Mouse (Mus musculus) heart, embryonic 14.5 days (tissue): ENCODE data around the gene Eno2. TPM values are rescaled to one million over a fixed set of nuclear protein-coding genes. Genes with fewer than 3 reads are reported as not detected.

ENCODE experiments used
- ATAC-seq: fragments of 200-750 bp; cut with Nextera tagmentation; 2 replicates; pipeline ENCODE4 v1.8.0; 2017; ENCODE audit warnings: low read depth, moderate TSS enrichment; ENCODE audit not compliant: insufficient number of reproducible peaks, insufficient read depth, low FRiP score
- H3K27ac ChIP-seq, 2 experiments: fragments of 200-500 bp in 1 of 2; fragments of 300-500 bp in 1 of 2; sonication (generic) in 1 of 2; replicated peaks in 1 of 2; 2 replicates each; pipeline ENCODE4 v1.5.1; 2012 to 2014; ENCODE audit warnings: low read depth in 2 of 2, low read length in 2 of 2, control low read depth in 1 of 2, mild to moderate bottlenecking in 1 of 2, mixed read lengths in 1 of 2; ENCODE audit not compliant: control insufficient read depth in 1 of 2, insufficient read depth in 1 of 2
- H3K27me3 ChIP-seq: fragments of 300-500 bp; sonication (generic); 2 replicates; pipeline ENCODE4 v1.6.1; 2014; ENCODE audit warnings: mild to moderate bottlenecking, low read length, control low read depth; ENCODE audit not compliant: control insufficient read depth, insufficient read depth
- H3K36me3 ChIP-seq: fragments of 300-500 bp; sonication (generic); 2 replicates; pipeline ENCODE4 v1.6.1; 2014; ENCODE audit warnings: mild to moderate bottlenecking, control low read depth, low read length, mixed read lengths; ENCODE audit not compliant: control insufficient read depth, insufficient read depth
- H3K4me1 ChIP-seq, 2 experiments: fragments of 200-500 bp in 1 of 2; fragments of 300-500 bp in 1 of 2; sonication (generic) in 1 of 2; 2 replicates each; pipeline ENCODE4 v1.6.1; 2012 to 2014; ENCODE audit warnings: low read length in 2 of 2, control low read depth in 1 of 2, mixed read lengths in 1 of 2; ENCODE audit not compliant: control insufficient read depth in 2 of 2, insufficient read depth in 2 of 2
- H3K4me2 ChIP-seq: fragments of 300-500 bp; sonication (generic); 2 replicates; pipeline ENCODE4 v1.6.1; 2014; ENCODE audit warnings: mild to moderate bottlenecking, low read length
- H3K4me3 ChIP-seq, 2 experiments: fragments of 200-500 bp in 1 of 2; fragments of 300-500 bp in 1 of 2; sonication (generic) in 1 of 2; 2 replicates each; pipeline ENCODE4 v1.5.1; 2012 to 2014; ENCODE audit warnings: low read length in 2 of 2, mild to moderate bottlenecking in 2 of 2, control low read depth in 1 of 2, low read depth in 1 of 2, moderate library complexity in 1 of 2; ENCODE audit not compliant: control insufficient read depth in 1 of 2, insufficient read depth in 1 of 2
- H3K9ac ChIP-seq: fragments of 300-500 bp; sonication (generic); 2 replicates; pipeline ENCODE4 v1.6.1; 2014; ENCODE audit warnings: mild to moderate bottlenecking, low read length
- H3K9me3 ChIP-seq: fragments of 300-500 bp; sonication (generic); 2 replicates; pipeline ENCODE4 v1.6.1; 2016; ENCODE audit warnings: low read length, control low read depth; ENCODE audit not compliant: control insufficient read depth
- WGBS: fragments of 180-500 bp; shearing (Covaris S2); extraction: QIAGEN DNeasy Blood & Tissue Kit; methylation state at CpG from one replicate; pipeline ENCODE4 v1.1.7; 2014; 5-methylcytosine and 5-hydroxymethylcytosine counted together
- polyA plus RNA-seq: library from polyadenylated mRNA; unstranded; fragments of >200 nt; fragmentation: Nextera tagmentation; extraction: Ambion mirVana; gene quantifications from 2 replicates; pipeline ENCODE4 v1.2.1, GENCODE M21; 2014

Gene Eno2
- polyA plus RNA-seq, 1 experiment from 2014 or later = 4.2 TPM

DNA sequence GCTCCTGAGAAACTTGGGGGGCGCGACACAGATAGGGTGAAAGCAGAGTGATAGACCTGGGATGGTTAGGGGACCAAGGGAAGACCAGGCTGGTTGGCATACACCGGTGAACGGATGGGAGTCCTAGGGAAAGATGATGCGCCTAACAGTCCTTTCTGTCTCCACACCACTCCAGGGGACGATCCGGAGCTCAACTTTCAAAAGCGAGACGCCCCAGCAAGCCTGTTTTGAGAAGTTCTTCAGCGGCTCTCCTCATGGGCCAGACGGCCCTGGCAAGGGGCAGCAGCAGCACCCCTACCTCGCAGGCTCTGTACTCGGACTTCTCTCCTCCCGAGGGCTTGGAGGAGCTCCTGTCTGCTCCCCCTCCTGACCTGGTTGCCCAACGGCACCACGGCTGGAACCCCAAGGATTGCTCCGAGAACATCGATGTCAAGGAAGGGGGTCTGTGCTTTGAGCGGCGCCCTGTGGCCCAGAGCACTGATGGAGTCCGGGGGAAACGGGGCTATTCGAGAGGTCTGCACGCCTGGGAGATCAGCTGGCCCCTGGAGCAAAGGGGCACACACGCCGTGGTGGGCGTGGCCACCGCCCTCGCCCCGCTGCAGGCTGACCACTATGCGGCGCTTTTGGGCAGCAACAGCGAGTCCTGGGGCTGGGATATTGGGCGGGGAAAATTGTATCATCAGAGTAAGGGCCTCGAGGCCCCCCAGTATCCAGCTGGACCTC is 39.7 kb upstream of the Eno2 start:
- peak overlapping the region; percentile 92 to 96 for H3K27ac ChIP-seq
- peak overlapping the region; percentile 68 to 76 for H3K4me3 ChIP-seq
- peaks cover 22 to 54% of the 10 kb centered on the region in 2 experiments for H3K4me1 ChIP-seq
- peak overlapping the region; percentile 98 for H3K4me2 ChIP-seq
- peak overlapping the region; percentile 91 for H3K9ac ChIP-seq
- H3K27me3 ChIP-seq = no peaks in the 10 kb centered on the region
- ATAC-seq = peak; percentile 42
- under 1% methylated on average over 35 of the region's 35 CpGs for WGBS
- H3K36me3 ChIP-seq = peaks cover 29% of the 10 kb centered on the region
- H3K9me3 ChIP-seq = no peaks in the 10 kb centered on the region

DNA sequence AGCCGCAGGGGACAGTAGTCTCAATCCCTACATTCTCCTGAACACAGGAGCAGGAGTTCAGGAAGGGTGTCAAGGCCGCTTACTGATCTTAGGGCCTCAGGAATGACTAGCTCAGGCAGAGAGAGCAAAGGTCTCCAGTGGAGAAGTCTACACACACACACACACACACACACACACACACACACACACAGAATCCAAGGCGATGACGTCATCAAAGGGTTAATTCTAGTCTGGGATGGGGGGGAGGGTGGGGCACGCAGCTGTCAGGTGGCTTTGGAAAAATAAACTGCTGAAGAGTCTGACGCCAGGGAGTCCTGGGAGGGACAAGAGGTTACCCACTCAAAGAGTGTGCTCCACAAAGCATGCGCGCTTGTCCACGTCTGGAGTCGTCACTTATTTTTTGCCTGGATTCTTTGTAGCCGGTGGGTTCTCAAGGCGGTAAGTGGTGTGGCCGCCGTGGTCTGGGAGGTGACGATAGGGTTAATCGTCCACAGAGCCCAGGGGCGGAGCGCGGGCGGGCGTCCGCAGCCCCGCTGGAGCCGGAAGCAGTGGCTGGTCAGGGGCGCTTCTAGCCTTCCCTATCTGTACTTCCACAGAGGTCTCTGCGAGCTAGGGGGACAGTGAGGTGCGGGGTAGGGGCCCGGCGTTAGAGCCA is 39.0 kb upstream of the Eno2 start, which contains the start of gene Spsb2:
Spsb2 (plus strand) TSS at position 304 of the 655 bp plus-strand sequence.
- peak within 1 kb of the TSS; percentile 92 to 96 for H3K27ac ChIP-seq
- H3K9ac ChIP-seq = peak within 1 kb of the TSS; percentile 91
- peak within 1 kb of the TSS; percentile 98 for H3K4me2 ChIP-seq
- H3K4me1 ChIP-seq = peaks cover 21 to 53% of the 10 kb centered on the region in 2 experiments
- H3K27me3 ChIP-seq = no peaks in the 10 kb centered on the region
- no peaks in the 10 kb centered on the region for H3K9me3 ChIP-seq
- 3% methylated on average over 29 of the region's 29 CpGs for WGBS
- ATAC-seq = peak; percentile 55
- H3K4me3 ChIP-seq = peak within 1 kb of the TSS; percentile 68 to 76
- peaks cover 29% of the 10 kb centered on the region for H3K36me3 ChIP-seq

DNA sequence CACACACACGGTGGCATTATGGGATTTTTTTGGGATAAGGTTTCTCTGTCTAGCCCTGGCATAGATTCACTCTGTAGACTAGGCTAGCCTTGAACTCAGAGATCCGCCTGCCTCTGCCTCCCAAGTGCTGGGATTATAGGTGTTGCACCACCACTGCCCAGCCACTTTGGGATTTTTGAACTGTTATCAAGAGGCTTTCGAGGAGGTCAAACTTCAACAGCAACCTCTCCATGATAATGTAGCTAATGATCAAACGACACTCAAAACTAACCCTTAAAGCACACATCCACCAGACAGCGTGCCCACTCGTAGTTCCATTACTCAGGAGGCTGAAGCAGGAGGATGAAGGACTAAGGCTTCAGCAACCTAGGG is 38.5 kb upstream of the Eno2 start:
- no peak for ATAC-seq
- Histone ChIP-seq H3K4me2 (peak overlapping the region; percentile 98), H3K27me3 (no peaks in the 10 kb centered on the region), H3K9me3 (no peaks in the 10 kb centered on the region), H3K4me3 (peak overlapping the region in 1 of 2 experiments; percentile 68; a peak in 2 of 4 replicates), H3K36me3 (peaks cover 29% of the 10 kb centered on the region), H3K27ac (peak overlapping the region; percentile 92 to 96), H3K4me1 (peaks cover 21 to 53% of the 10 kb centered on the region in 2 experiments), H3K9ac (peak overlapping the region; percentile 91)
- WGBS = 62% methylated on average over 6 of the region's 6 CpGs

DNA sequence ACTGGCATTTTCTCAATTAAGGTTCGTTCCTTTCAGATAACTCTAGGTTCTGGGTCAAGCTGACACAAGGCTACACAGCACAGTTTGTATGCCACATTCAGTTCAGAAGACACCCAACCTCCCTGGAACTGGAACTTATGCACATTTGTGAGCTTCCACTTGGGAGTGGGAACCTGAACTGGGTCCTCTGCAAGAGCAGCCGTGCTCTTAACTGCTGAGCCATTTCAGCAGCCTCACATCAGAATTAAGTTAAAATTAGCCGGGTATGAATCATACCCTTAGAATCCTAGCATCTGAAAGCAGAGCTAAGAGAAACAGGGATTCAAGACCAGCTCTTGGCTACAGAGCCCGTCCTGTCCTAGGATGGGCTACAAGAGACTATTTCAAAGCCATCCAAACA is 37.9 kb upstream of the Eno2 start:
- no peaks in the 10 kb centered on the region for H3K9me3 ChIP-seq
- peaks cover 20 to 49% of the 10 kb centered on the region in 2 experiments for H3K4me1 ChIP-seq
- H3K27ac ChIP-seq = peak overlapping the region; percentile 7 to 96; a peak in 2 of 4 replicates
- H3K4me3 ChIP-seq = no peak overlapping the region
- peaks cover 26% of the 10 kb centered on the region for H3K36me3 ChIP-seq
- H3K27me3 ChIP-seq = no peaks in the 10 kb centered on the region
- no peak for ATAC-seq
- H3K4me2 ChIP-seq = peak overlapping the region; percentile 98; the same call in 1 of the 2 replicates
- 47% methylated on average over 4 of the region's 4 CpGs for WGBS
- peak overlapping the region; percentile 30; the same call in 1 of the 2 replicates for H3K9ac ChIP-seq

DNA sequence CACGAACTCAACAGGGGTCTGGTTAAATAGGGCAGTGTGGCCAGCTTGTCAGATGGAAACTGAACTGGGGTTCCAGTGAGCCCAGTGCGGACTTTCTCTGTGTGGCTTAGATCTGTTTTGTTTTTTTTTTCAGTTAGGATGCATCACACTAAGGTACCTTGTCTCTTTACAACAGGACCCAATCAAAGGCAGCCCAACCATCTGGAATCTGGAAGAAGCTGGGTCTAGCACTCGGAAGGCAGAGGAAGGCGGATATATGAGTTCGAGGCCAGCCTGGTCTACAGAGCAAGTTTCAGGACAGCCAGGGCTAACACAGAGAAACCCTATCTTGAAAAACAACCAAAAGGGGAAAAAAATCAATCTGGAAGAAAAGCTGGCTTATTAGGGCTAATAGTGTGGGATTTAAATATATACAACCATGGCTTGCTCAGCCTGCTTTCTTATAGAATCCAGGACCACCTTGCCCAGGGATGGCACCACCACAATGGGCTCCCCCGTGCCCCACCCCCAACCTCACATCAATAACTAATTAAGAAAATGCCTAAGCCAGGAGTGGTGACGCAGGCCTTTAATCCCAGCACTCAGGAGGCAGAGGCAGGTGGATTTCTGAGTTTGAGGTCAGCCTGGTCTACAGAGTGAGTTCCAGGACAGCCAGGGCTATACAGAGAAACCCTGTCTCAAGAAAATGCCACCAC is 37.1 kb upstream of the Eno2 start:
- H3K27ac ChIP-seq = peak overlapping the region; percentile 61 to 90
- peak overlapping the region; percentile 13 for H3K9ac ChIP-seq
- peaks cover 14 to 42% of the 10 kb centered on the region in 2 experiments for H3K4me1 ChIP-seq
- WGBS = 80% methylated on average over 7 of the region's 7 CpGs
- no peaks in the 10 kb centered on the region for H3K27me3 ChIP-seq
- ATAC-seq = no peak
- H3K4me2 ChIP-seq = peak overlapping the region; percentile 72
- H3K4me3 ChIP-seq = peak overlapping the region in 1 of 2 experiments; percentile 46; a peak in 2 of 4 replicates
- H3K36me3 ChIP-seq = peaks cover 18% of the 10 kb centered on the region
- no peaks in the 10 kb centered on the region for H3K9me3 ChIP-seq

DNA sequence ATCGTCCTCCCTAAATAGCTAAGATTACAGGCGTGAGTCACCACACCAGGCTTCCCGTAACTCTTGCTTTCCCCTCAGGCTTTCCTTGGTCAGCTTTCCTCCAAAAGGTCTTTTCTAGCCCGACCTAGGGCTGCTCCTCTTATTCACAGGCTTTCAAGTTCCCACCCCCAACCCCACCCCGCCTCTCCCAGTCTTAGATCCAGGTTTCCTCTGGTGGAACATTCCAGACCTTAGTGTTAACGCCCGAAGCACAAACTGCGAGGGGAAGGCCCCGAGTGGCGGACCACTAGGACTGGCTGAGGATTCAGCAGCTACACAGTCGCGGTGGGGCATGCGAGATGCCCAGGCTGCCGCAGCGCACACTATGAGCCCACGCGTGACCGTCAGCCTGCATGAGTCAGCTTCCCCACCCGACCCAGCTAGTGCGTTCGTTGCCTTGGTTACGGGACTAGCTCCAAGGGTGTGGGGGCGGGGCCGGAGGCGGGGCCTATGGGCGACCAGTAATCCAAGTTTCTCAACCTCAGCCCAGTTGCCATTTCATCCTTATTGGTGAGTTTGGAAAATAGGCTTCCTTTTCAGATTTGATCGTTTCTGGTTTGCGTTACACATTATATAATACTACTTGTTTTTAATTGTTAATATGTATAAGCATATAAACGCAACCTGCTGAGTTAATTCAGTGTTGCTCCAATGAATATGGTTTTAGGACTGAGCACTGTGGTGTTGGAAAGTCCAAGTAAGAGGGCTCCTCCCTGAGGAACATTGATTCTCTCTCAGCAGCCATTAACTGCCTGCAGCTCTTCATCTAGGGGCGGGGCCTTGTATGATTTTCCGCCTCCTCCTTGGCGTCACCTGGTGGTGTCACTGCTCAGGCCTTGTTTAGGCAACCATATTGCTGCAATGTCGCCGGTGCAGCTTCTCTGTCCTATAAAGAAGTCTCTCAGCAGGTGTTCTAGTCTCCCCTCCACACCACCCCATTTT is 36.2 kb upstream of the Eno2 start:
- Histone ChIP-seq H3K4me1 (peaks cover 14 to 37% of the 10 kb centered on the region in 2 experiments), H3K4me2 (peak overlapping the region; percentile 72), H3K36me3 (peaks cover 8% of the 10 kb centered on the region), H3K27ac (peak overlapping the region; percentile 66 to 90), H3K9ac (peak overlapping the region; percentile 69), H3K9me3 (no peaks in the 10 kb centered on the region), H3K27me3 (no peaks in the 10 kb centered on the region), H3K4me3 (peak overlapping the region; percentile 45 to 46)
- ATAC-seq = peak; percentile 70
- WGBS = 1% methylated on average over 34 of the region's 34 CpGs
